Mouse (Mus musculus) gastrocnemius, postnatal 25 days (tissue): ENCODE data around the gene Ptov1. TPM values are rescaled to one million over a fixed set of nuclear protein-coding genes. Genes with fewer than 3 reads are reported as not detected.
A peak's percentile ranks its signal among the peaks of the same experiment; 100 is the strongest.

Experiments
- DNase-seq: peaks from one replicate; pipeline ENCODE4 v3.0.0; 2022
- total RNA-seq, 2 experiments: library from RNA; stranded (reverse); gene quantifications; 1 replicate in 1 of 2; 2 replicates in 1 of 2; pipeline ENCODE4 v1.2.3; 2021

Gene Ptov1
- total RNA-seq, 2 experiments from 2014 or later = 116 to 125 TPM

GRCm38 (mm10) chr7:44839491-44840191 is 29.9 kb downstream of the Ptov1 start:
- no peak for DNase-seq

- DNase-seq = no peak
Observed at GRCm38 (mm10) chr7:44839171-44839490, 30.5 kb downstream of the Ptov1 start.

DNA sequence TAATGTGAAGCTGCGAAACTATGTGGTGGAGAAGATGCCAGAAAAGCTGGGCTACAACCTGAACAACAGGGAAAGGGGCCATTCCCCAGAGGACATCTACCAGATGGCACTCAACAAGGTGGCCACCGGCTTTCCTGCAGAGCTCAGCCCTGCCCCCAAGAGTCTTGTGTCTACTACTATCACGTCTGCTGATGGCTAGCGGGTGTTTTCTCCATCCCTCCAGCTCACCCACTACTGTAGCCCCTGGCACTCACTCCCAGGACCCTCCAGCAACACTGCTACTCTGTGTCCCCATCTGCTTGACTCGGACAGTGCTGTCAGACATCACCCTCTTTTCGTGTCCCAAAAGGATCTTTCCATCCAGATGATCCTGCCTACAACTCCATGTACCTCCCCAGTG is 31.5 kb downstream of the Ptov1 start:
- no peak for DNase-seq

GRCm38 (mm10) chr7:44836423-44837053 is 33.0 kb downstream of the Ptov1 start:
- peak; percentile 78 for DNase-seq

DNA sequence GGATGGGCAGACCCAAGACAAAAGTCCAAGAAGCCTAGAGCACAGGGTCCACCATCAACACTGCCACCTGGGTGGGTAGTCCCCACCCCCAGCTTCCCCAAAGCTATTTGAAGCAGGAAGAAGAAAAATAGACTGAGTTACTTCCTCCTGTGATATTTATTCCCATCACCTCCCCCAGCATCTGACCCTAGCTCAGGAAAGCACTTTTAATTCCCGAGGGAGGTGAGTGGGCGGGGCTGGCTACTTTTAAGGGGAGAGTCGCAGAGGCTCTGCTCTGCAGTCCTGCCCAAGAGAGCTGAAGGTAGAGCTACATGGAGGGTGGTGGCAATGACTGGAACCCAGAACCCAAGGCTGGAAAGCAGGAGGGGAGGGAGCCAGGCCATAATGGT is 33.6 kb downstream of the Ptov1 start:
- DNase-seq = no peak

- DNase-seq = no peak
Observed at GRCm38 (mm10) chr7:44835373-44836015, 34.1 kb downstream of the Ptov1 start.

GRCm38 (mm10) chr7:44832763-44833162 is 36.8 kb downstream of the Ptov1 start:
- no peak for DNase-seq

DNA sequence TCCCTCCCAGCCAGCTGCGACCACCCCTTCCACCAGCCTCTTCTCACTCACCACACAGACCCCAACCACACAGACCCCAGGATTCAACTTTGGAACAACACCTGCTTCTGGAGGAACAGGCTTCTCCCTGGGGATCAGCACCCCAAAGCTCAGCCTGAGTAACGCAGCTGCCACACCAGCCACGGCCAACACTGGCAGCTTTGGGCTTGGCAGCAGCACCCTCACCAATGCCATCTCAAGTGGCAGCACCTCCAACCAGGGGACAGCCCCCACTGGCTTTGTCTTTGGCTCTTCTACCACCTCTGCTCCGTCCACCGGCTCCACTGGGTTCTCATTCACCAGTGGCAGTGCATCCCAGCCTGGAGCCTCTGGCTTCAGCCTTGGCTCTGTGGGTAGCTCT is 40.9 kb downstream of the Ptov1 start:
- DNase-seq = no peak

DNA sequence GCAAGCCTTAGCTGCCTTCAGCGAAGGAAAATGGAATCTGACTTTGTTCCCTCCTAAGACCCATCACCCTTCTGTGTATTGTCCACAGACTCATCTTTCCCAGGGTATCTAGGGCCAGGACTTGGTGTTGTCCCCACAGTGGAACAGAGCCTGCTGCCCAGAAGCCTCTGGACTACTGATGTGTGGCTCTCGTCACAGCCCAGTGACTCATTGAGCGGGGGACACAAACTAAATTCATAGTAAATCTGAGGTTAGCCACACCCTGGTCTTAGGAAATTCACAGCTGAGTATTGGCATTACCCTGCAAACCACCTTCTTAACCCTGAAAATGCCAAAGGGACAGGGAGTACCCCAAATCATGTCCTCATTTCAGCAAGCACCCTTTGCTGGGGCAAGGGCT is 42.8 kb downstream of the Ptov1 start:
- no peak for DNase-seq

GRCm38 (mm10) chr7:44824872-44825271 is 44.7 kb downstream of the Ptov1 start:
- peak; percentile 58 for DNase-seq

GRCm38 (mm10) chr7:44823409-44823808 is 46.2 kb downstream of the Ptov1 start:
- no peak for DNase-seq

DNA sequence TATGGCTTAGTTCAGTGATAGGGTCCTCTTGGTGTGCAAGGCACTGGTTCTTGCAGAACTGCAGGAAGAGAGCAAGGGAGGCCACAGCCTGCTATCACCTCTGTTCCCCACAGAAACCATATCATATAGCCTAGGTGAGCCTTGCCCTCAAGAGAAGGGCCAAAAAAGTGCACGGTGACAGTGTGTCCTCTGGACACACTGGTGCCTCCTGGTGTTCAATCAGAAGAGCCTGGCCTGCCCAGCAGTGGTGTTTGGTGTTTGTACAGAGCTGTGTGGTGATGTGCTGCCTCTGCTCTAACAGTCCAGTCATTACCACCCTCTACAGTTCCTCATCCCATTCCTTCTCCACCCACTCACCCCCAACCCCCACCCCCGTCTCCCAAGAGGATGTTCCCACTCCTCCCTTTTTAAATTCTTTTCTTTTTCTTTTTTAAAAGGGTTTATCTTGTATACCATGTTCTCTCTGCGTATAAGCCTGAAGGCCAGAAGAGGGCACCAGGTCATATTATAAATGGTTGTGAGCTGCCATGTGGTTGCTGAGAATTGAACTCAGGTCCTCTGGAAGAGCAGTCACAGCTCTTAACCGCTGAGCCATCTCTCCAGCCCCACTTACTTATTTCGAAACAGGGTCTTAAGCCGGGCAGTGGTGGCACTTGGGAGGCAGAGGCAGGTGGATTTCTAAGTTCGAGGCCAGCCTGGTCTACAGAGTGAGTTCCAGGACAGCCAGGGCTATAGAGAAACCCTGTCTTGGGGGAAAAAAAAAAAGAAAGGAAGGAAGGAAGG is 47.7 kb downstream of the Ptov1 start:
- no peak for DNase-seq

DNA sequence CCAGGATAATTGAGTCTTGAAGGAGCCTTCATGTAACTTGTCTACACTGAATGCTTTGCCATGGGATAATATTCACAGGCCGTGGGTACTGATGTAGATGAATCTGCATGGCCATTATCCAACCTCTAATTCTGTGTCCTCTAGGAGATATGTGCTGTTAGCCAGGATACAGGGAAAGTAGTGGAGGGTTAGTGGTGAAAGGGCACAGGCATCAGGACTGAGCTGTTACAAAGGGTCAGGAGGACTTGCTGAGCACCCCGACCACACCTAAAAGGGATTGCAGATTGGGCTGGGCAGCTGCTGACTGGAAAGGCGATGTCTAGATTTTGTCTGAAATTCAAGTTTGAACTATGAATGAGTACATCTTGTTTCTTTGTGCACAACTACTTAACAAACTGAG is 49.1 kb downstream of the Ptov1 start:
- no peak for DNase-seq

GRCm38 (mm10) chr7:44819863-44820262 is 49.7 kb downstream of the Ptov1 start:
- DNase-seq = no peak

- DNase-seq = no peak
Observed at GRCm38 (mm10) chr7:44819391-44819790, 50.2 kb downstream of the Ptov1 start.

DNA sequence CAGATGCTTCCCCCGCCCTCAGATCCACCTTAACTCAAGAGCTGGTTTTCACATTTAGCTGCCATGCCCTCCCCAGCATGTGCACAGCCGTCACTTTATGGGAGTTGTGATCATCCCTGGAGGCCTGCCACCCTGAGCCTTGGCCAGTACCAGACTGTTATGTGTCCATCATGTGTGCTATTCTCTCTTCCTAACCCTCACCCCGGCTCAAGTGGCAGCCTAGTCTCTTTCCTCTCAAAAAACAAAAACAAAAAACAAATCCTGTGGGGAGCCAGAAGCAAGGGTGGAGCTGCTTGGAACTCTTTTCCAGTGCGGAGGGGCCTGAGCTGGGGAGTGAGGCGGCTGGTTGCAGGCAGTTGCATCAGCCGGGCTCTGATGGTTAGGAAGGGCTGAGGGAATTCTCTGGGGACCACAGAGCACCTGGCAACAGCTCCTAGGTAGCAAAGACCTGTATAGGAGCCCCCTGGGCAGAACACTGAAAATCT is 50.8 kb downstream of the Ptov1 start:
- DNase-seq = peak; percentile 67

DNA sequence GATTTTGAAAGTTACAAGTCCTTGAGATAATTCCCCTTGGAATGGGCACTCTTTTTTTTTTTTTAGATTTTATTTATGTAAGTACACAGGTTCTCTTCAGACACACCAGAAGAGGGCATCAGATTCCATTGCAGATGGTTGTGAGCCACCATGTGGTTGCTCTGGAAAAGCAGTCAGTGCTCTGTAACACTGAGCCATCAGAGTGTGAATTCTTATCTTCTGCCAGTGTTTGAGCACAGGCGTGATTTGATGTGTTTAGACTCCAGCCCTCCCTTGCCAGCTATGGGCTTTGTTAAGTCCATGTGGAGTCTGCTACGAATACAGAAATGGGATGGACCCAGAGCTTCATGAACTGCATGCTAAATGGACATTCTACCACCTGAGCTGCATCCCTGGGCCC is 51.4 kb downstream of the Ptov1 start:
- DNase-seq = no peak

DNA sequence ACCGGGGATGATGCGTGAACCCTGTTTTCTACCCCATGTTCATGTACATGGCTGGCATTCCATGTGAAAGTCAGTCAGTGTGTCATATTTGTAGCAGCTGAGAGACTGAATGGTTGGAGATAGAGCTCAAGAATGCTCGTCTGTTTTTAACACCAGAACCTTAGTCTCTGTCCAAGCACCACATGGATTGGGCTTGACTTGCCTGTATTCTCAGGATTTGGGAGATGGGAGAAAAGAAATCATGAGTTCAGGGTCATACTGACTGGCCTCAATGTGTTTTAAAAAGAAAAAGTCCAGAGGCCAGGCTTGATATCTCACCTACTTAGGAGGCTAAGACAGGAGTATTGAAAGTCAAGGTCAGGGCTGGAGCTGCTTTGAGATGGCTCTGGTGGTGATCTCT is 52.1 kb downstream of the Ptov1 start:
- DNase-seq = no peak

DNA sequence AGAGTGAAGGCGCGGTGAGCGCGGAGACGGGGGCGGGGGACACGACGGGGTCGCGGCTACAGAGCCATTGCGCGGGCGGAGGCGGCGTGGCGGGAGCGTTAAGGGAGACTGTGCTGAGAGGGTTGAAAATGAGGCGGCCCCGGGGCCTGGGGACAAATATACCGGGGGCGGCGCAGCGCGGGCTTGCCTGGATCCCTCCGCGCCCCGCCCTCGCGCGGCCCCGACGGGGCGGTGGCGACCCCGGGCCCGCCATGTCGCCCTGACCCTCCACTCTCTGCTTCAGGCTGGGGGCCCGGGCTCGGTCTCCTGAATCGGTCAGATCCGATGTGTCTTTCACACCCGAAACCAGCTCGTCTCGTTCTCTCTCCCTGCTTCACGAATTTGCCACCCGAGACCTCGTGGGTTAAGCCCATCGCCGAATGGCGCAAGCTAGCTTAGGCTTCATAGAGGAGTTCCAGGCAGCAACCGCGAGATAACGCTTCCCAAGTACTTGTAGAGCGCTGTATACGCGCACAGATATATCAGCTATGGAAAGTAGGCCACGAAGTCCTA is 53.0 kb downstream of the Ptov1 start, which contains the start of gene Atf5:
Gene Atf5 (minus strand): TSS at position 189 of the 552 bp plus-strand sequence.
- no peak for DNase-seq

DNA sequence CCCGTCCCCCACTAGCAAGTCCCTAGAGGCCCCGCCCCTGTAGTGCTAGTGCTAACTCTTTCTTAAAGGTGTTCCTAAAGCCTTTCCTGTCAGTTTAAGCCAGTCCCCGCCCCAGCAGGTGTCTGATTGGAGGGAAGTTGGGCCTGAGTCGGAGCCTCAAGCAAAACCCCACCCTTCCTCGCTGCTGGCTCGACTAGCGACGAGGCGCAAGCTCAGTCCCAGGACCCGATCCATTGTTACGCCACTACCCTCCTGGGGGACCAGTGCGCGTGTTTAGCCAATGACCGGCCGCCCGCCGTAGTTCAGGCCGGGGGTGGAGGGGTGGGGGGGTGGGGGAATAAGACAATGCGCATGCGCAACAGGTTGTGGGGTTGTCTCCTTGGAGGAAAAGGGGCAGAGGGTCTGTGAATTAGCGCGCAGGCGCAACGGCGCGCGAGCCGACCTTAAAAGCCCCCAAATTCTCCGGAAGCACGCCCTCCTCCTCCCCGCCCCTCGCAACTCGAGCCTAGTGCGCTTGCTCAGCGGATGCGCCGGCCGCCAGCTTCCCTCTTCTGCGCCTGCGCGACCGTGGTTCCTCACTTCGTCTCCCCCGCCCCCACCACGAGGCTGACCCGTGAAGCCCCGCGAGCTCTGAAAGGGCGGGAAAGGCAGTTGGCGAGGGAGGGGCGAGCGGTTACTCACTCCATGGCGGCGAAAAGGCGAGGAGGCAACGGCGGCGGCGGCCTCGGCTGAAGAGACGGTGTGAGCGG is 53.7 kb downstream of the Ptov1 start, which contains the start of the genes Nup62 and Il4i1:
Gene Nup62 (plus strand): TSS at position 368 of the 749 bp plus-strand sequence.
Gene Il4i1 (plus strand): TSS at position 667 of the 749 bp plus-strand sequence.
- peak; percentile 98 for DNase-seq

DNA sequence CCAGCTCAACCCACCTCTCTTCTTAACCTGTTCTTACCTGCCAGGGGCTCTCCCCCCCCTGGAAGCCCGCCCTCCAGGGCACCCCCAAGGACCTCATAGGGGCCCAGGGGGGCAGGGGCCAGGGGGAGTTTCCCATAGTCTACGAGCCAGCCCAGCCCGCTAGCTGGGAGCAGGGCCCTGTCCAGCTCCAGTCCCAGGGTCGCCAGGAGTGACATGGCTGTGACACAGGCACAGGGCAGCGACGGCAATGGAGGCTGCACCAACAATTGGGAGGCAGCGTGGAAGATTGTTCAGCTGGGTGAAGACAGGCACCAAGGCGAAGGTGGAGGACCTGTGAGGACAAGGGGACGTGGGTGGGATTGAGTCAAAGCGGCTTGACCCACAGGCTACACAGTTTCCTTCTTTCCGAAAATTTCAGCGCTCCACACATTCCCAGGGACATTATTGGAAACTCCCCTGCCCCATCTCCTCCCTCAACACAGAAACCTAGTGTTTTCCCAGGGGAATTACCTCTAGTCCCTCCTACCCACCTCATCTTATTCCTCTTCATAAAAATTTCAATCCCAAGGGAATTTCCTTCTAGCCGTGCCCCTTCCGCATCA is 54.5 kb downstream of the Ptov1 start:
- DNase-seq = no peak
